ENCODE assay signal across 7 mouse cellular contexts in genomic region chr17:4866026-4866896, GRCm38 (mm10).
DNase-seq lines count a peak whose midpoint lies in the region; ATAC-seq and TF ChIP-seq lines count a peak whose summit lies in the region.

No protein-coding gene starts in this region.

- TF ChIP-seq POLR2A in embryonic fibroblast, embryonic 13.5 days (IDR thresholded peaks at IDR 0.05; ENCODE audit: low read depth, low read length): no peak
- no peak for TF ChIP-seq POLR2A in olfactory bulb, adult 2 months (IDR thresholded peaks at IDR 0.05; ENCODE audit: insufficient read depth, low read depth, low read length)

- 0 out of 2 replicates have a peak overlapping the region, but pooled peaks have one; percentile 6 for H3K4me3 ChIP-seq in embryonic fibroblast, embryonic 13.5 days (ENCODE audit: insufficient read depth, low read length)
- no peak overlapping the region for H3K4me3 ChIP-seq in hindbrain, embryonic 14.5 days (replicated peaks; ENCODE audit: low read length)
- peak overlapping the region; percentile 9; the same call in 1 of the 2 replicates for H3K4me3 ChIP-seq in olfactory bulb, adult 2 months (ENCODE audit: insufficient read depth, low read depth, low read length)

- H3K36me3 ChIP-seq in hindbrain, embryonic 14.5 days (replicated peaks; ENCODE audit: control insufficient read depth, insufficient read depth): no peaks in the 10 kb centered on the region

- intact Hi-C loops in left cerebral cortex, postnatal 14 days (cut with DNase I): no loop called here
- intact Hi-C loops in left cerebral cortex, postnatal 4 days (cut with DNase I): no loop called here

- H3K9me3 ChIP-seq in hindbrain, embryonic 14.5 days (ENCODE audit: control insufficient read depth, low read length): no peaks in the 10 kb centered on the region

- peak; percentile 19 to 57 for DNase-seq in left cerebral cortex, postnatal 14 days (ENCODE audit: low spot score in 2 of 2)
- DNase-seq in left cerebral cortex, postnatal 4 days: no peak
- peak; percentile 35 for DNase-seq in hindbrain, embryonic 14.5 days (ENCODE audit: low spot score)
- DNase-seq in spleen, postnatal 14 days (ENCODE audit: low spot score in 2 of 2): no peak
- no peak for DNase-seq in left cerebral cortex, adult 18-20 months (ENCODE audit: low spot score in 2 of 2)

- peaks cover 4% of the 10 kb centered on the region for H3K4me1 ChIP-seq in embryonic fibroblast, embryonic 13.5 days (ENCODE audit: control insufficient read depth, insufficient read depth, low read length)
- H3K4me1 ChIP-seq in hindbrain, embryonic 14.5 days (replicated peaks; ENCODE audit: control insufficient read depth, insufficient read depth, low read length): peaks cover 13% of the 10 kb centered on the region
- H3K4me1 ChIP-seq in olfactory bulb, adult 2 months (ENCODE audit: control insufficient read depth, insufficient read depth, low read length): peaks cover 15% of the 10 kb centered on the region

- H3K27ac ChIP-seq in embryonic fibroblast, embryonic 13.5 days (ENCODE audit: insufficient read depth, low read length): no peak overlapping the region
- peak overlapping the region; percentile 55 for H3K27ac ChIP-seq in hindbrain, embryonic 14.5 days
- peak overlapping the region; percentile 91 for H3K27ac ChIP-seq in olfactory bulb, adult 2 months (ENCODE audit: insufficient read depth, low read depth, low read length)

- H3K9ac ChIP-seq in hindbrain, embryonic 14.5 days: no peak overlapping the region

- 24% methylated on average over 17 of the region's 17 CpGs for WGBS in hindbrain, embryonic 14.5 days
- WGBS in olfactory bulb, adult 2 months: 25% methylated on average over 17 of the region's 17 CpGs

- ATAC-seq in hindbrain, embryonic 14.5 days (ENCODE audit: low FRiP score): peak; percentile 21; the same call in 1 of the 2 replicates

- TF ChIP-seq CTCF in embryonic fibroblast, embryonic 13.5 days (IDR thresholded peaks at IDR 0.05; ENCODE audit: borderline replicate concordance, insufficient read depth, low read length): no peak
- no peak for TF ChIP-seq CTCF in olfactory bulb, adult 2 months (IDR thresholded peaks at IDR 0.05; ENCODE audit: insufficient read depth, low read depth, low read length)

- H3K4me2 ChIP-seq in hindbrain, embryonic 14.5 days (replicated peaks): peak overlapping the region; percentile 34

- no peaks in the 10 kb centered on the region for H3K27me3 ChIP-seq in hindbrain, embryonic 14.5 days (ENCODE audit: control insufficient read depth, insufficient read depth, low read length)

Comparison
In these comparisons a context has a peak if more than half of its experiments do, and no peak if none do; other contexts are left out.
1. DNase-seq: peak in left cerebral cortex, postnatal 14 days (2 of 2) and hindbrain, embryonic 14.5 days (single experiment); none in left cerebral cortex, postnatal 4 days (single experiment), spleen, postnatal 14 days (0 of 2) and left cerebral cortex, adult 18-20 months (0 of 2).